Mouse (Mus musculus) spleen, adult 2 months (tissue): ENCODE data around the gene E2f1.

Experiments
- CTCF ChIP-seq: fragments of 200-500 bp; IDR thresholded peaks from 2 replicates; pipeline ENCODE4 v1.5.1; 2011; ENCODE audit warnings: mild to moderate bottlenecking, inconsistent platforms; ENCODE audit not compliant: insufficient read depth, insufficient read length, insufficient replicate concordance; ENCODE audit errors: extremely low read depth
- POLR2A ChIP-seq: fragments of 200-500 bp; IDR thresholded peaks from 2 replicates; pipeline ENCODE4 v1.6.1; 2011; ENCODE audit warnings: low read depth, low read length, inconsistent platforms

- TF ChIP-seq CTCF (no peak), POLR2A (no peak)
These were observed 18.8 kb downstream of the E2f1 start for GRCm38 (mm10) chr2:154550937-154551336.
